Mouse (Mus musculus) liver, embryonic 14.5 days (tissue): ENCODE data around the gene Sgk2. TPM values are rescaled to one million over a fixed set of nuclear protein-coding genes. Genes with fewer than 3 reads are reported as not detected.

Experiments used
- ATAC-seq: fragments of 200-750 bp; cut with Nextera tagmentation; 2 replicates; pipeline ENCODE4 v1.8.0; 2017; ENCODE audit warnings: moderate number of reproducible peaks, mild to moderate bottlenecking, moderate library complexity; ENCODE audit not compliant: insufficient read depth
- DNase-seq, 3 experiments: peaks; one replicate each; pipeline ENCODE4 v3.0.0-alpha.2; 2012 to 2013; ENCODE audit warnings: low read depth in 3 of 3, low spot score in 3 of 3
- H3K27ac ChIP-seq: fragments of 300-500 bp; sonication (generic); 2 replicates; pipeline ENCODE4 v1.5.1; 2014; ENCODE audit warnings: moderate library complexity, mild to moderate bottlenecking, control low read depth, inconsistent platforms
- H3K27me3 ChIP-seq: fragments of 300-500 bp; sonication (generic); 2 replicates; pipeline ENCODE4 v1.6.1; 2014; ENCODE audit warnings: mild to moderate bottlenecking, low read length, moderate library complexity; ENCODE audit not compliant: control insufficient read depth, insufficient read depth
- H3K36me3 ChIP-seq: fragments of 300-500 bp; sonication (generic); replicated peaks from 2 replicates; pipeline ENCODE4 v1.6.1; 2014; ENCODE audit warnings: low read depth; ENCODE audit not compliant: control insufficient read depth, insufficient read depth
- H3K4me1 ChIP-seq, 2 experiments: fragments of 200-500 bp in 1 of 2; fragments of 300-500 bp in 1 of 2; sonication (generic) in 1 of 2; replicated peaks; 2 replicates each; pipeline ENCODE4 v1.6.1; 2012 to 2014; ENCODE audit warnings: antibody characterized with exemption in 1 of 2, inconsistent platforms in 1 of 2, low read length in 1 of 2; ENCODE audit not compliant: control insufficient read depth in 2 of 2, insufficient read depth in 2 of 2
- H3K4me2 ChIP-seq: fragments of 300-500 bp; sonication (generic); 2 replicates; pipeline ENCODE4 v1.6.1; 2014; ENCODE audit warnings: low read depth, mild to moderate bottlenecking, control low read depth, moderate library complexity
- H3K4me3 ChIP-seq, 2 experiments: fragments of 200-500 bp in 1 of 2; fragments of 300-500 bp in 1 of 2; sonication (generic) in 1 of 2; 2 replicates each; pipeline ENCODE4 v1.5.1; 2012 to 2014; ENCODE audit warnings: low read depth in 2 of 2, low read length in 2 of 2, mild to moderate bottlenecking in 2 of 2, control low read depth in 1 of 2, inconsistent platforms in 1 of 2, moderate library complexity in 1 of 2; ENCODE audit not compliant: insufficient read depth in 1 of 2
- H3K9ac ChIP-seq: fragments of 300-500 bp; sonication (generic); replicated peaks from 2 replicates; pipeline ENCODE4 v1.6.1; 2014; ENCODE audit warnings: mild to moderate bottlenecking, control low read depth, moderate library complexity
- H3K9me3 ChIP-seq: fragments of 300-500 bp; sonication (generic); 2 replicates; pipeline ENCODE4 v1.6.1; 2016; ENCODE audit warnings: low read length, mixed read lengths; ENCODE audit not compliant: control insufficient read depth
- CTCF ChIP-seq: IDR thresholded peaks from 2 replicates; pipeline ENCODE4 v1.5.1; 2016; ENCODE audit warnings: antibody characterized with exemption, low read depth, control low read depth
- EP300 ChIP-seq: IDR thresholded peaks from 2 replicates; pipeline ENCODE4 v1.6.1; 2016; ENCODE audit warnings: antibody characterized with exemption, low read depth
- WGBS: fragments of 180-500 bp; shearing (Covaris S2); extraction: QIAGEN DNeasy Blood & Tissue Kit; methylation state at CpG from one replicate; pipeline ENCODE4 v1.1.7; 2014; ENCODE audit not compliant: insufficient replicate concordance; 5-methylcytosine and 5-hydroxymethylcytosine counted together
- polyA plus RNA-seq, 2 experiments: library from polyadenylated mRNA; depleted of rRNA in 1 of 2; stranded (reverse) in 1 of 2; unstranded in 1 of 2; fragments of >200 nt; fragmentation: Nextera tagmentation in 1 of 2; extraction: Ambion mirVana in 1 of 2; gene quantifications; 2 replicates each; pipeline versions ENCODE4 v1.2.1 to v1.2.3; 2012 to 2014

The Sgk2 gene
- polyA plus RNA-seq, 2 experiments: 1.9 to 3.6 TPM

DNA sequence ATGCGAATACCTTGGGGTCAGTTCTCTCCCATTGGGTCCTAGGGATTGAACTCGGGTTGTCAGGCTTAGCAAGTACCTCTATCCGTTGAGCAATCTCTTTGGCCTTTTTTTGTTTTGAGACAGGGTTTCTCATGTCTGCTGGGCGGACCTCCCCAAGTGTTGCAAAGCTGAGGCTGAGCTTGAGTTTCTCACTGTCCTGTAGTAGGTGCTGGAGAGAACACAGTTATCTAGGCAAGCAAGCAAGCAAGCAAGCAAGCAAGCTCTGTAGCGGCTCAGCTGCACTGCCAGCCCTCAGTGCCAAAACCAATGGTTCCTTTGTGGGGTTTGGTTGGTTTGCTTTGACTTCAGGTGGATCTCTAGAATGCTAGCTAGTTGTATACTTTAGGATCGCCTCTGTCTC is 73.5 kb downstream of the Sgk2 start:
- no peak overlapping the region for H3K4me2 ChIP-seq
- no peak for ATAC-seq
- H3K4me1 ChIP-seq: peaks cover 9 to 29% of the 10 kb centered on the region in 2 experiments
- no peak for DNase-seq
- H3K27me3 ChIP-seq: no peaks in the 10 kb centered on the region
- H3K27ac ChIP-seq: no peak overlapping the region
- TF ChIP-seq CTCF: no peak
- TF ChIP-seq EP300: no peak
- no peak overlapping the region for H3K9ac ChIP-seq
- peaks cover 53% of the 10 kb centered on the region for H3K36me3 ChIP-seq
- 57% methylated on average over 6 of the region's 6 CpGs for WGBS
- no peaks in the 10 kb centered on the region for H3K9me3 ChIP-seq
- no peak overlapping the region for H3K4me3 ChIP-seq

DNA sequence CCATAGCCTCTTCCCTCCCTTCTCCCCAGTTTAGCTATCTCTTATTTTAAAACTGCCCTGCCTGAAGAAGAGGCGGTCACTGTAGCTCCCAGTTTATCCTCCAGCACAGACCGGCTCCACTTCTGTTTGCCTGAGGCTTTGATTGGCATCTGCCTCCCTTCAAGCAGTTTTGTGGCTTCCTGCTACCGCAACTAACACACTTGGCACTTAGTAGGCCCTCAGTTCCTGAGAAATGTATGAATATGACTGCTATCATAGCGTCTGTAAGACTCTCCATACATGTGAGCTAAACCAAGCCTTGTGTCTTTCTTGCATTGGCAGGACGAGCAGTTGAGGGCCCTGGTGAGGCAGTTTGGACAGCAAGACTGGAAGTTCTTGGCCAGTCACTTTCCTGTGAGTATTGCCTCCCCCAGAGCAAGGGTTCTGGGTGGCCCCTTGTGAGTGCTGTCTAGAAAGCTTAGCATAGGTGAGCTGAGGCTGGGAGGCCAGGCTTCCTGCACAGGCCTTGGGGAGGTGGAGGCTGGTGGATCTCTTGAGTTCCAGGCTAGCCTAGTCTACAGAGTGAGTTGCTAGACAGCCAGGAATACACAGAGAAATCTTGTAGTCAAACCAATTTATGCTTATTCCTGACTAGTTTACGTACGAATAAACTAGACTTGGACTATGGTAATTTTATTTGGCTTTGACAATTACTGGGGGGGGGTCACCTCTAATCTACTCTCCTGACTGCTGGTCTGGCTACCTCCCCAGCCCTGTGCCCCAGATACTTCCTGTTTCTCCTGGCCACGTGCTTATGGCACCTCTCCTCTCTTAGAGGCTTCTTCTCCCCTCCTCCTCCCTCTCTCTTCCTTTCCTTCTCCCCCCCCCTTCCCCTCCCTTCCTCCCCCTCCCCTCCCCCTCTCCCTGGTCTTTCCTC is 74.3 kb downstream of the Sgk2 start:
- peaks cover 60% of the 10 kb centered on the region for H3K36me3 ChIP-seq
- H3K9me3 ChIP-seq: no peaks in the 10 kb centered on the region
- peaks cover 5 to 20% of the 10 kb centered on the region in 2 experiments; a peak in 3 of 4 replicates for H3K4me1 ChIP-seq
- H3K4me2 ChIP-seq: no peak overlapping the region
- no peak for ATAC-seq
- DNase-seq: no peak
- no peaks in the 10 kb centered on the region for H3K27me3 ChIP-seq
- TF ChIP-seq EP300: no peak
- TF ChIP-seq CTCF: no peak
- 51% methylated on average over 8 of the region's 8 CpGs for WGBS
- H3K9ac ChIP-seq: no peak overlapping the region; the same call in 1 of the 2 replicates
- no peak overlapping the region for H3K4me3 ChIP-seq
- H3K27ac ChIP-seq: no peak overlapping the region

DNA sequence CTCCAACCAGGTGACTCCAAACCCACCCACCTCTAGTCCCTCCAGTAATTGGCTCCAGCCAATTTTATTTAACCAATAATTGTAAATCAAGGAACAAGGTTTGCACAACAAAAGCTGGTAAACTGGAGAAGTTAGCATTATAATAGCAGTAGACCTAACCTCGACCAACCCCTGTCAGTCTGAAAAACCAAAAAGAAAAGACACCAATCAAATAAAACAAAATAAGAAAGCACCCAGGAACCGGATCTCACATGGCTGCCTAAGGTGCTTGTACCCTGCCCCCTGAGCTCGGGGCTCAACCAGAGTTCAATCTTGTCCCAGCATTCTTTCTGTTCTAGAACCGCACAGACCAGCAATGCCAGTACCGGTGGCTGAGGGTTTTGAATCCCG is 75.0 kb downstream of the Sgk2 start:
- Histone ChIP-seq H3K27ac (no peak overlapping the region), H3K4me2 (no peak overlapping the region), H3K4me3 (no peak overlapping the region), H3K4me1 (peaks cover 3 to 14% of the 10 kb centered on the region in 2 experiments; a peak in 2 of 4 replicates), H3K9me3 (no peaks in the 10 kb centered on the region), H3K27me3 (no peaks in the 10 kb centered on the region), H3K9ac (no peak overlapping the region), H3K36me3 (peaks cover 63% of the 10 kb centered on the region)
- 74% methylated on average over 6 of the region's 6 CpGs for WGBS
- ATAC-seq (no peak), DNase-seq (no peak)
- TF ChIP-seq EP300 (no peak), CTCF (no peak)

Other genes starting within 250 kb of the Sgk2 start
- gene Srsf6, start 55.8 kb upstream of the Sgk2 start, polyA plus RNA-seq (2012; rRNA removed): 72.5 and 113 TPM in 2 replicates
- 80.4 and 94.3 TPM in 2 replicates for gene Srsf6, start 55.8 kb upstream of the Sgk2 start, polyA plus RNA-seq (2014; fragmentation: Nextera tagmentation; extraction: Ambion mirVana)
- gene L3mbtl1, start 43.9 kb upstream of the Sgk2 start, polyA plus RNA-seq (2012; rRNA removed): 0.08 and 0.32 TPM in 2 replicates
- 0.04 TPM in 1 of 2 replicates, not detected in the other for gene L3mbtl1, start 43.9 kb upstream of the Sgk2 start, polyA plus RNA-seq (2014; fragmentation: Nextera tagmentation; extraction: Ambion mirVana)
- gene Ift52, start 30.0 kb downstream of the Sgk2 start, polyA plus RNA-seq (2012; rRNA removed): 8.1 and 10.9 TPM in 2 replicates
- gene Ift52, start 30.0 kb downstream of the Sgk2 start, polyA plus RNA-seq (2014; fragmentation: Nextera tagmentation; extraction: Ambion mirVana): 15.6 and 16.3 TPM in 2 replicates
- gene Mybl2, start 67.4 kb downstream of the Sgk2 start, polyA plus RNA-seq (2012; rRNA removed): 28.7 and 33.7 TPM in 2 replicates
- gene Mybl2, start 67.4 kb downstream of the Sgk2 start, polyA plus RNA-seq (2014; fragmentation: Nextera tagmentation; extraction: Ambion mirVana): 30.8 and 33.5 TPM in 2 replicates
- gene Gtsf1l, start 100.5 kb downstream of the Sgk2 start, polyA plus RNA-seq (2012; rRNA removed): not detected in 2 replicates
- not detected in 2 replicates for gene Gtsf1l, start 100.5 kb downstream of the Sgk2 start, polyA plus RNA-seq (2014; fragmentation: Nextera tagmentation; extraction: Ambion mirVana)
- 0.71 and 1.4 TPM in 2 replicates for gene Tox2, start 215.8 kb downstream of the Sgk2 start, polyA plus RNA-seq (2012; rRNA removed)
- 0.25 and 0.45 TPM in 2 replicates for gene Tox2, start 215.8 kb downstream of the Sgk2 start, polyA plus RNA-seq (2014; fragmentation: Nextera tagmentation; extraction: Ambion mirVana)